Mouse (Mus musculus) olfactory bulb, adult 2 months (tissue): Measurements from ENCODE around the gene Etnk1.

Experiments
- CTCF ChIP-seq: fragments of 200-500 bp; IDR thresholded peaks from 2 replicates; pipeline ENCODE4 v1.5.1; 2012; ENCODE audit warnings: low read depth, mild to moderate bottlenecking, low read length, moderate library complexity; ENCODE audit not compliant: insufficient read depth
- POLR2A ChIP-seq: fragments of 200-500 bp; IDR thresholded peaks from 2 replicates; pipeline ENCODE4 v1.6.1; 2012; ENCODE audit warnings: mild to moderate bottlenecking, low read depth, low read length, moderate library complexity; ENCODE audit not compliant: insufficient read depth

- TF ChIP-seq POLR2A (no peak), CTCF (no peak)
Observed at GRCm38 (mm10) chr6:143184099-143184498, 17.1 kb downstream of the Etnk1 start.
